Mouse (Mus musculus) forebrain, embryonic 16.5 days (tissue): Measurements from ENCODE around the gene Kdm4b. TPM values are rescaled to one million over a fixed set of nuclear protein-coding genes. Genes with fewer than 3 reads are reported as not detected.
A peak's percentile ranks its signal among the peaks of the same experiment; 100 is the strongest.

Experiments
- ATAC-seq: fragments of 200-750 bp; cut with Nextera tagmentation; 2 replicates; pipeline ENCODE4 v1.8.0; 2017; ENCODE audit warnings: mild to moderate bottlenecking, moderate library complexity
- H3K27ac ChIP-seq: fragments of 300-500 bp; sonication (generic); 2 replicates; pipeline ENCODE4 v1.5.1; 2014; ENCODE audit warnings: low read length, control low read depth
- H3K27me3 ChIP-seq: fragments of 300-500 bp; sonication (generic); replicated peaks from 2 replicates; pipeline ENCODE4 v1.6.1; 2014; ENCODE audit warnings: low read length; ENCODE audit not compliant: control insufficient read depth, insufficient read depth
- H3K36me3 ChIP-seq: fragments of 300-500 bp; sonication (generic); 2 replicates; pipeline ENCODE4 v1.6.1; 2014; ENCODE audit not compliant: control insufficient read depth, insufficient read depth
- H3K4me1 ChIP-seq: fragments of 300-500 bp; sonication (generic); replicated peaks from 2 replicates; pipeline ENCODE4 v1.6.1; 2014; ENCODE audit warnings: low read length; ENCODE audit not compliant: control insufficient read depth, insufficient read depth
- H3K4me2 ChIP-seq: fragments of 300-500 bp; sonication (generic); 2 replicates; pipeline ENCODE4 v1.6.1; 2014; ENCODE audit warnings: mild to moderate bottlenecking, low read length, control low read depth
- H3K4me3 ChIP-seq: fragments of 300-500 bp; sonication (generic); replicated peaks from 2 replicates; pipeline ENCODE4 v1.5.1; 2014; ENCODE audit warnings: mild to moderate bottlenecking, low read length, control low read depth
- H3K9ac ChIP-seq: fragments of 300-500 bp; sonication (generic); replicated peaks from 2 replicates; pipeline ENCODE4 v1.6.1; 2014; ENCODE audit warnings: low read depth, low read length, control low read depth
- H3K9me3 ChIP-seq: fragments of 300-500 bp; sonication (generic); 2 replicates; pipeline ENCODE4 v1.6.1; 2016; ENCODE audit warnings: low read length; ENCODE audit not compliant: control insufficient read depth
- WGBS: fragments of 180-500 bp; shearing (Covaris S2); extraction: QIAGEN DNeasy Blood & Tissue Kit; methylation state at CpG from one replicate; pipeline ENCODE4 v1.1.7; 2014; 5-methylcytosine and 5-hydroxymethylcytosine counted together
- polyA plus RNA-seq: library from polyadenylated mRNA; unstranded; fragments of >200 nt; fragmentation: Nextera tagmentation; extraction: Ambion mirVana; gene quantifications from 2 replicates; pipeline ENCODE4 v1.2.1, GENCODE M21; 2015

The Kdm4b gene
- polyA plus RNA-seq, 1 experiment from 2014 or later, result 81.6 TPM

GRCm38 (mm10) chr17:56337190-56337589, 11.3 kb downstream of the Kdm4b start:
- ATAC-seq, result no peak
- H3K36me3 ChIP-seq, result no peaks in the 10 kb centered on the region

GRCm38 (mm10) chr17:56337791-56338190, 11.9 kb downstream of the Kdm4b start:
- Histone ChIP-seq H3K27me3 (no peaks in the 10 kb centered on the region), H3K4me2 (no peak overlapping the region), H3K4me3 (no peak overlapping the region), H3K36me3 (no peaks in the 10 kb centered on the region), H3K4me1 (0 out of 2 replicates have a peak, but pooled peaks cover 3% of the 10 kb centered on the region), H3K9me3 (no peaks in the 10 kb centered on the region), H3K27ac (no peak overlapping the region), H3K9ac (no peak overlapping the region)
- ATAC-seq, result no peak
- WGBS, result 90% methylated on average over 6 of the region's 6 CpGs

More at GRCm38 (mm10) chr17:56337190-56337589, 11.3 kb downstream of the Kdm4b start:
- WGBS, result 50% methylated on average over 4 of the region's 4 CpGs
- Histone ChIP-seq H3K27ac (no peak overlapping the region), H3K9me3 (no peaks in the 10 kb centered on the region), H3K4me1 (0 out of 2 replicates have a peak, but pooled peaks cover 3% of the 10 kb centered on the region), H3K27me3 (no peaks in the 10 kb centered on the region), H3K9ac (no peak overlapping the region), H3K4me2 (no peak overlapping the region), H3K4me3 (no peak overlapping the region)

- Histone ChIP-seq H3K9ac (no peak overlapping the region), H3K27ac (no peak overlapping the region), H3K36me3 (no peaks in the 10 kb centered on the region), H3K4me2 (no peak overlapping the region), H3K27me3 (no peaks in the 10 kb centered on the region), H3K4me1 (0 out of 2 replicates have a peak, but pooled peaks cover 3% of the 10 kb centered on the region), H3K9me3 (no peaks in the 10 kb centered on the region), H3K4me3 (no peak overlapping the region)
- WGBS, result 64% methylated on average over 4 of the region's 4 CpGs
- no peak for ATAC-seq
Measured at GRCm38 (mm10) chr17:56338909-56339308, 13.0 kb downstream of the Kdm4b start.

- Histone ChIP-seq H3K9ac (no peak overlapping the region), H3K4me1 (0 out of 2 replicates have a peak, but pooled peaks cover 3% of the 10 kb centered on the region), H3K4me3 (no peak overlapping the region), H3K9me3 (no peaks in the 10 kb centered on the region), H3K27me3 (no peaks in the 10 kb centered on the region), H3K27ac (no peak overlapping the region), H3K4me2 (no peak overlapping the region), H3K36me3 (no peaks in the 10 kb centered on the region)
- ATAC-seq, result no peak
Measured at GRCm38 (mm10) chr17:56340717-56341116, 14.9 kb downstream of the Kdm4b start.

- H3K4me2 ChIP-seq, result no peak overlapping the region
- H3K27me3 ChIP-seq, result no peaks in the 10 kb centered on the region
- H3K9me3 ChIP-seq, result no peaks in the 10 kb centered on the region
- H3K27ac ChIP-seq, result no peak overlapping the region
- H3K4me1 ChIP-seq, result no peaks in the 10 kb centered on the region
- no peak for ATAC-seq
- no peak overlapping the region for H3K9ac ChIP-seq
- no peaks in the 10 kb centered on the region for H3K36me3 ChIP-seq
- 74% methylated on average over 3 of the region's 3 CpGs for WGBS
- H3K4me3 ChIP-seq, result no peak overlapping the region
Measured at GRCm38 (mm10) chr17:56343466-56343865, 17.6 kb downstream of the Kdm4b start.

GRCm38 (mm10) chr17:56345364-56345763, 19.5 kb downstream of the Kdm4b start:
- no peak for ATAC-seq
- WGBS, result 76% methylated on average over 2 of the region's 2 CpGs

GRCm38 (mm10) chr17:56348128-56348527, 22.3 kb downstream of the Kdm4b start:
- no peaks in the 10 kb centered on the region for H3K9me3 ChIP-seq
- WGBS, result 74% methylated on average over 4 of the region's 4 CpGs
- no peak overlapping the region for H3K4me3 ChIP-seq
- H3K36me3 ChIP-seq, result peaks cover under 1% of the 10 kb centered on the region; the same call in 1 of the 2 replicates
- H3K4me1 ChIP-seq, result no peaks in the 10 kb centered on the region
- no peaks in the 10 kb centered on the region for H3K27me3 ChIP-seq
- no peak overlapping the region for H3K4me2 ChIP-seq
- no peak for ATAC-seq
- no peak overlapping the region for H3K9ac ChIP-seq
- no peak overlapping the region for H3K27ac ChIP-seq

More at GRCm38 (mm10) chr17:56345364-56345763, 19.5 kb downstream of the Kdm4b start:
- H3K27ac ChIP-seq, result no peak overlapping the region
- no peak overlapping the region for H3K9ac ChIP-seq
- H3K4me1 ChIP-seq, result no peaks in the 10 kb centered on the region
- H3K9me3 ChIP-seq, result no peaks in the 10 kb centered on the region
- no peak overlapping the region for H3K4me3 ChIP-seq
- H3K36me3 ChIP-seq, result no peaks in the 10 kb centered on the region
- no peak overlapping the region for H3K4me2 ChIP-seq
- H3K27me3 ChIP-seq, result no peaks in the 10 kb centered on the region

- H3K36me3 ChIP-seq, result peaks cover 2% of the 10 kb centered on the region; the same call in 1 of the 2 replicates
- no peak overlapping the region for H3K4me3 ChIP-seq
- no peaks in the 10 kb centered on the region for H3K4me1 ChIP-seq
Measured at GRCm38 (mm10) chr17:56348586-56348985, 22.7 kb downstream of the Kdm4b start.

GRCm38 (mm10) chr17:56350694-56351093, 24.8 kb downstream of the Kdm4b start:
- H3K4me1 ChIP-seq, result no peaks in the 10 kb centered on the region
- 40% methylated on average over 2 of the region's 2 CpGs for WGBS
- no peaks in the 10 kb centered on the region for H3K27me3 ChIP-seq
- no peak overlapping the region for H3K4me3 ChIP-seq
- peaks cover 11% of the 10 kb centered on the region; the same call in 1 of the 2 replicates for H3K36me3 ChIP-seq
- no peaks in the 10 kb centered on the region for H3K9me3 ChIP-seq
- peak; percentile 62 for ATAC-seq
- H3K27ac ChIP-seq, result no peak overlapping the region
- H3K4me2 ChIP-seq, result no peak overlapping the region
- H3K9ac ChIP-seq, result no peak overlapping the region

More at GRCm38 (mm10) chr17:56348586-56348985, 22.7 kb downstream of the Kdm4b start:
- Histone ChIP-seq H3K27ac (no peak overlapping the region), H3K9me3 (no peaks in the 10 kb centered on the region), H3K4me2 (no peak overlapping the region), H3K27me3 (no peaks in the 10 kb centered on the region), H3K9ac (no peak overlapping the region)
- ATAC-seq, result no peak
